In genomic region chr9:40531027-40531621, GRCm38 (mm10) we compare ENCODE assay signal across 8 mouse cellular contexts. TPM values are rescaled to one million over a fixed set of nuclear protein-coding genes. Genes with fewer than 3 reads are reported as not detected.
DNase-seq lines count a peak whose midpoint lies in the region; ATAC-seq and TF ChIP-seq lines count a peak whose summit lies in the region.

Gramd1b (minus strand) TSS chr9:40531383.

- no peak for ATAC-seq in CD4-positive, CD25-positive, alpha-beta regulatory T cell, adult 4 months
- peak; percentile 71; the same call in 1 of the 2 replicates for ATAC-seq in kidney, embryonic 14.5 days (ENCODE audit: low FRiP score, low TSS enrichment)
- ATAC-seq in liver, embryonic 15.5 days (ENCODE audit: insufficient read depth): peak; percentile 60

- peak within 1 kb of the TSS; percentile 82 for H3K27ac ChIP-seq in heart, embryonic 10.5 days
- H3K27ac ChIP-seq in kidney, embryonic 14.5 days (ENCODE audit: low read depth, low read length): no peak within 1 kb of the TSS
- H3K27ac ChIP-seq in liver, embryonic 15.5 days (replicated peaks): no peak within 1 kb of the TSS
- H3K27ac ChIP-seq in olfactory bulb, adult 2 months (ENCODE audit: insufficient read depth, low read depth, low read length): no peak within 1 kb of the TSS

- peaks cover 18% of the 10 kb centered on the region for H3K4me1 ChIP-seq in heart, embryonic 10.5 days
- no peaks in the 10 kb centered on the region; the same call in 1 of the 2 replicates for H3K4me1 ChIP-seq in kidney, embryonic 14.5 days (ENCODE audit: control insufficient read depth, insufficient read depth, low read length)
- H3K4me1 ChIP-seq in liver, embryonic 15.5 days (replicated peaks): no peaks in the 10 kb centered on the region
- peaks cover 4% of the 10 kb centered on the region; the same call in 1 of the 2 replicates for H3K4me1 ChIP-seq in olfactory bulb, adult 2 months (ENCODE audit: control insufficient read depth, insufficient read depth, low read length)

- peak within 1 kb of the TSS; percentile 93 for H3K4me2 ChIP-seq in kidney, embryonic 14.5 days (replicated peaks; ENCODE audit: low read depth, low read length)
- peak within 1 kb of the TSS; percentile 57 for H3K4me2 ChIP-seq in liver, embryonic 15.5 days

- no peaks in the 10 kb centered on the region for H3K9me3 ChIP-seq in heart, embryonic 10.5 days
- no peaks in the 10 kb centered on the region for H3K9me3 ChIP-seq in kidney, embryonic 14.5 days (ENCODE audit: control insufficient read depth, low read length)
- H3K9me3 ChIP-seq in liver, embryonic 15.5 days (replicated peaks): no peaks in the 10 kb centered on the region

- DNase-seq in adrenal gland, adult 18-20 months (ENCODE audit: low spot score in 2 of 2): peak; percentile 37 to 46
- peak; percentile 9 for DNase-seq in embryo, embryonic 11.5 days (ENCODE audit: low read depth, low spot score)
- DNase-seq in heart, embryonic 10.5 days (ENCODE audit: low spot score): peak; percentile 79
- no peak for DNase-seq in urinary bladder, postnatal 14 days (ENCODE audit: low spot score)

- H3K36me3 ChIP-seq in heart, embryonic 10.5 days: no peaks in the 10 kb centered on the region
- no peaks in the 10 kb centered on the region for H3K36me3 ChIP-seq in kidney, embryonic 14.5 days (ENCODE audit: control insufficient read depth, insufficient read depth, low read length)
- H3K36me3 ChIP-seq in liver, embryonic 15.5 days (replicated peaks): no peaks in the 10 kb centered on the region

- WGBS in heart, embryonic 10.5 days: under 1% methylated on average over 40 of the region's 40 CpGs
- WGBS in kidney, embryonic 14.5 days: under 1% methylated on average over 40 of the region's 40 CpGs
- 3% methylated on average over 40 of the region's 40 CpGs for WGBS in liver, embryonic 15.5 days (ENCODE audit: insufficient replicate concordance)
- under 1% methylated on average over 40 of the region's 40 CpGs for WGBS in olfactory bulb, adult 2 months

- TF ChIP-seq POLR2A in olfactory bulb, adult 2 months (IDR thresholded peaks at IDR 0.05; ENCODE audit: insufficient read depth, low read depth, low read length): no peak

- peaks cover 28% of the 10 kb centered on the region for H3K27me3 ChIP-seq in heart, embryonic 10.5 days (ENCODE audit: insufficient read depth, poor library complexity, severe bottlenecking)
- peaks cover 22% of the 10 kb centered on the region for H3K27me3 ChIP-seq in kidney, embryonic 14.5 days (ENCODE audit: control insufficient read depth, insufficient read depth, low read length)
- peaks cover 26% of the 10 kb centered on the region for H3K27me3 ChIP-seq in liver, embryonic 15.5 days

- H3K9ac ChIP-seq in kidney, embryonic 14.5 days (ENCODE audit: low read depth, low read length): peak within 1 kb of the TSS; percentile 58; the same call in 1 of the 2 replicates
- H3K9ac ChIP-seq in liver, embryonic 15.5 days: no peak within 1 kb of the TSS

- TF ChIP-seq CTCF in olfactory bulb, adult 2 months (IDR thresholded peaks at IDR 0.05; ENCODE audit: insufficient read depth, low read depth, low read length): no peak

- peak within 1 kb of the TSS; percentile 68 for H3K4me3 ChIP-seq in heart, embryonic 10.5 days
- peak within 1 kb of the TSS; percentile 50 for H3K4me3 ChIP-seq in kidney, embryonic 14.5 days (ENCODE audit: low read length)
- H3K4me3 ChIP-seq in liver, embryonic 15.5 days (replicated peaks): peak within 1 kb of the TSS; percentile 39
- H3K4me3 ChIP-seq in olfactory bulb, adult 2 months (ENCODE audit: insufficient read depth, low read depth, low read length): peak within 1 kb of the TSS; percentile 46

RNA-seq across cellular contexts. Expression of gene Gramd1b, which starts in this region (rescaled TPM):
- 10 to 100 TPM; 57.6 to 69.2 TPM for polyA plus RNA-seq in CD4-positive, CD25-positive, alpha-beta regulatory T cell, adult 4 months (2017; shearing (Covaris generic))
- total RNA-seq in adrenal gland, adult 18-20 months (2021): 1,000 to 10,000 TPM in 1 of 2 experiments, 100 to 1,000 TPM in 1; 440 to 1,090 TPM
- polyA plus RNA-seq in heart, embryonic 10.5 days (2016; fragmentation: Nextera tagmentation; extraction: Ambion mirVana): 5.0 and 10.1 TPM in 2 replicates
- polyA plus RNA-seq in kidney, embryonic 14.5 days (2014; fragmentation: Nextera tagmentation; extraction: Ambion mirVana): 6.1 and 7.4 TPM in 2 replicates
- polyA plus RNA-seq in liver, embryonic 15.5 days (2015; fragmentation: Nextera tagmentation; extraction: Ambion mirVana): 0.58 and 1.2 TPM in 2 replicates
- polyA plus RNA-seq in olfactory bulb, adult 2 months (2012; ENCODE audit: insufficient read depth, insufficient read length, low replicate concordance, missing spikeins): 62.3 and 117 TPM in 2 replicates
